Mouse (Mus musculus): ENCODE results near the gene Sik1. TPM values are rescaled to one million over a fixed set of nuclear protein-coding genes. Genes with fewer than 3 reads are reported as not detected.

Sik1 gene
- polyA plus RNA-seq, 2 experiments from 2014 or later: 3.2 to 4.1 TPM

- ATAC-seq: no peak
Observed at GRCm38 (mm10) chr17:31875326-31875930, 19.8 kb upstream of the Sik1 start.

GRCm38 (mm10) chr17:31874691-31875090, 19.1 kb upstream of the Sik1 start:
- no peak for ATAC-seq

GRCm38 (mm10) chr17:31873973-31874372, 18.4 kb upstream of the Sik1 start:
- no peak for ATAC-seq

- no peak for ATAC-seq
Observed at GRCm38 (mm10) chr17:31873185-31873870, 17.7 kb upstream of the Sik1 start.

GRCm38 (mm10) chr17:31872826-31873165, 17.2 kb upstream of the Sik1 start:
- ATAC-seq: no peak

- no peak for ATAC-seq
Observed at GRCm38 (mm10) chr17:31871968-31872825, 16.6 kb upstream of the Sik1 start.

GRCm38 (mm10) chr17:31870931-31871421, 15.4 kb upstream of the Sik1 start:
- no peak for ATAC-seq

- no peak for ATAC-seq
Observed at GRCm38 (mm10) chr17:31870446-31870845, 14.8 kb upstream of the Sik1 start.

- no peak for ATAC-seq
Observed at GRCm38 (mm10) chr17:31868076-31868475, 12.5 kb upstream of the Sik1 start.

GRCm38 (mm10) chr17:31867061-31867460, 11.5 kb upstream of the Sik1 start:
- no peak for ATAC-seq

- ATAC-seq: no peak
Observed at GRCm38 (mm10) chr17:31865636-31866035, 10.0 kb upstream of the Sik1 start.

- ATAC-seq: no peak
Observed at GRCm38 (mm10) chr17:31864666-31865450, 9.3 kb upstream of the Sik1 start.

- no peak for ATAC-seq
Observed at GRCm38 (mm10) chr17:31863151-31863815, 7.7 kb upstream of the Sik1 start.

GRCm38 (mm10) chr17:31862136-31862535, 6.5 kb upstream of the Sik1 start:
- no peak for ATAC-seq

GRCm38 (mm10) chr17:31861661-31862060, 6.1 kb upstream of the Sik1 start:
- ATAC-seq: no peak

- no peak for ATAC-seq
Observed at GRCm38 (mm10) chr17:31860856-31861255, 5.3 kb upstream of the Sik1 start.

- ATAC-seq: no peak
Observed at GRCm38 (mm10) chr17:31859367-31859766, 3.8 kb upstream of the Sik1 start.

GRCm38 (mm10) chr17:31858786-31859185, 3.2 kb upstream of the Sik1 start:
- no peak for ATAC-seq

GRCm38 (mm10) chr17:31857903-31858426, 2.4 kb upstream of the Sik1 start:
- ATAC-seq: no peak

- ATAC-seq: no peak
Observed at GRCm38 (mm10) chr17:31857251-31857650, 1.6 kb upstream of the Sik1 start.

GRCm38 (mm10) chr17:31856519-31857160, 1.0 kb upstream of the Sik1 start:
- ATAC-seq: no peak

All from activated CD4-positive, CD25-positive, alpha-beta regulatory T cell, adult 4 months (primary cell).